Mouse (Mus musculus) heart, embryonic 14.5 days (tissue): ENCODE measurements around the gene Nt5c. TPM values are rescaled to one million over a fixed set of nuclear protein-coding genes. Genes with fewer than 3 reads are reported as not detected.
"Not testable (repeated sequence)": the region's sequence is repeated elsewhere in the genome, so short reads cannot be mapped to it uniquely, and the experiment has no call there.

Experiments used
- ATAC-seq: fragments of 200-750 bp; cut with Nextera tagmentation; 2 replicates; pipeline ENCODE4 v1.8.0; 2017; ENCODE audit warnings: low read depth, moderate TSS enrichment; ENCODE audit not compliant: insufficient number of reproducible peaks, insufficient read depth, low FRiP score
- H3K27ac ChIP-seq, 2 experiments: fragments of 200-500 bp in 1 of 2; fragments of 300-500 bp in 1 of 2; sonication (generic) in 1 of 2; replicated peaks in 1 of 2; 2 replicates each; pipeline ENCODE4 v1.5.1; 2012 to 2014; ENCODE audit warnings: low read depth in 2 of 2, low read length in 2 of 2, control low read depth in 1 of 2, mild to moderate bottlenecking in 1 of 2, mixed read lengths in 1 of 2; ENCODE audit not compliant: control insufficient read depth in 1 of 2, insufficient read depth in 1 of 2
- H3K27me3 ChIP-seq: fragments of 300-500 bp; sonication (generic); 2 replicates; pipeline ENCODE4 v1.6.1; 2014; ENCODE audit warnings: mild to moderate bottlenecking, low read length, control low read depth; ENCODE audit not compliant: control insufficient read depth, insufficient read depth
- H3K36me3 ChIP-seq: fragments of 300-500 bp; sonication (generic); 2 replicates; pipeline ENCODE4 v1.6.1; 2014; ENCODE audit warnings: mild to moderate bottlenecking, control low read depth, low read length, mixed read lengths; ENCODE audit not compliant: control insufficient read depth, insufficient read depth
- H3K4me1 ChIP-seq, 2 experiments: fragments of 200-500 bp in 1 of 2; fragments of 300-500 bp in 1 of 2; sonication (generic) in 1 of 2; 2 replicates each; pipeline ENCODE4 v1.6.1; 2012 to 2014; ENCODE audit warnings: low read length in 2 of 2, control low read depth in 1 of 2, mixed read lengths in 1 of 2; ENCODE audit not compliant: control insufficient read depth in 2 of 2, insufficient read depth in 2 of 2
- H3K4me2 ChIP-seq: fragments of 300-500 bp; sonication (generic); 2 replicates; pipeline ENCODE4 v1.6.1; 2014; ENCODE audit warnings: mild to moderate bottlenecking, low read length
- H3K4me3 ChIP-seq, 2 experiments: fragments of 200-500 bp in 1 of 2; fragments of 300-500 bp in 1 of 2; sonication (generic) in 1 of 2; 2 replicates each; pipeline ENCODE4 v1.5.1; 2012 to 2014; ENCODE audit warnings: low read length in 2 of 2, mild to moderate bottlenecking in 2 of 2, control low read depth in 1 of 2, low read depth in 1 of 2, moderate library complexity in 1 of 2; ENCODE audit not compliant: control insufficient read depth in 1 of 2, insufficient read depth in 1 of 2
- H3K9ac ChIP-seq: fragments of 300-500 bp; sonication (generic); 2 replicates; pipeline ENCODE4 v1.6.1; 2014; ENCODE audit warnings: mild to moderate bottlenecking, low read length
- H3K9me3 ChIP-seq: fragments of 300-500 bp; sonication (generic); 2 replicates; pipeline ENCODE4 v1.6.1; 2016; ENCODE audit warnings: low read length, control low read depth; ENCODE audit not compliant: control insufficient read depth
- WGBS: fragments of 180-500 bp; shearing (Covaris S2); extraction: QIAGEN DNeasy Blood & Tissue Kit; methylation state at CpG from one replicate; pipeline ENCODE4 v1.1.7; 2014; 5-methylcytosine and 5-hydroxymethylcytosine counted together
- polyA plus RNA-seq: library from polyadenylated mRNA; unstranded; fragments of >200 nt; fragmentation: Nextera tagmentation; extraction: Ambion mirVana; gene quantifications from 2 replicates; pipeline ENCODE4 v1.2.1, GENCODE M21; 2014

Gene Nt5c
- polyA plus RNA-seq, 1 experiment from 2014 or later: 54.5 TPM

GRCm38 (mm10) chr11:115509773-115510506 lies 18.3 kb upstream of the Nt5c start:
- 22% methylated on average over 6 of the region's 6 CpGs for WGBS
- 0 out of 4 replicates have a peak overlapping the region, but pooled peaks of 1 of the 2 experiments have one; percentile 17 for H3K4me3 ChIP-seq
- H3K27me3 ChIP-seq: no peaks in the 10 kb centered on the region
- H3K27ac ChIP-seq: peak overlapping the region; percentile 64 to 70
- no peak for ATAC-seq
- H3K9ac ChIP-seq: peak overlapping the region; percentile 98
- H3K36me3 ChIP-seq: peaks cover 9% of the 10 kb centered on the region; the same call in 1 of the 2 replicates
- peak overlapping the region; percentile 79 for H3K4me2 ChIP-seq
- H3K9me3 ChIP-seq: no peaks in the 10 kb centered on the region
- peaks cover 32 to 60% of the 10 kb centered on the region in 2 experiments for H3K4me1 ChIP-seq

GRCm38 (mm10) chr11:115508061-115508460 lies 16.4 kb upstream of the Nt5c start:
- Histone ChIP-seq H3K36me3 (peaks cover 15% of the 10 kb centered on the region), H3K9me3 (no peaks in the 10 kb centered on the region), H3K4me1 (peaks cover 32 to 59% of the 10 kb centered on the region in 2 experiments), H3K4me2 (no peak overlapping the region), H3K27ac (no peak overlapping the region), H3K27me3 (no peaks in the 10 kb centered on the region), H3K4me3 (no peak overlapping the region), H3K9ac (no peak overlapping the region)
- ATAC-seq: no peak
- WGBS: 82% methylated on average over 2 of the region's 2 CpGs

DNA sequence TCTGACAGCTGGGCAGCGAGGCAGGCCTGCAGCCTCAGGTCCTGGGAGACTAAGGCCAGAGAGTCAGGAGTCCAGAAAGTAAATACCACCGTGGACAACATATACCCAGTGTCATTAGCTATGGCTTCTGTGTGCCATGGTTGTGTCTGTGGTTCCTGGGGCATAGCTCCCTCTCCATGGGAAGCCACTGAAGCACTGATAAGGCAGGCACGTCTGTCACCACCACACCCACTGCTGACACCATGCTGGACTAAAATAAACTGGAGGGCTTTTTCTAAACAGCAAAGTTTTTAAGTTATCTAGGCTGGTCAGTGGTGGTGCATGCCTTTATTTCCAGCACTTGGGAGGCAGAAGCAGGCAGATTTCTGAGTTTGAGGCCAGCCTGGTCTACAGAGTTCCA lies 14.9 kb upstream of the Nt5c start:
- Histone ChIP-seq H3K36me3 (peaks cover 30% of the 10 kb centered on the region), H3K4me3 (no peak overlapping the region), H3K9ac (no peak overlapping the region), H3K4me2 (no peak overlapping the region), H3K27ac (peak overlapping the region; percentile 13 to 19; a peak in 1 of 4 replicates), H3K27me3 (no peaks in the 10 kb centered on the region), H3K4me1 (peaks cover 20 to 47% of the 10 kb centered on the region in 2 experiments), H3K9me3 (no peaks in the 10 kb centered on the region)
- no peak for ATAC-seq
- WGBS: 31% methylated on average over 3 of the region's 3 CpGs

DNA sequence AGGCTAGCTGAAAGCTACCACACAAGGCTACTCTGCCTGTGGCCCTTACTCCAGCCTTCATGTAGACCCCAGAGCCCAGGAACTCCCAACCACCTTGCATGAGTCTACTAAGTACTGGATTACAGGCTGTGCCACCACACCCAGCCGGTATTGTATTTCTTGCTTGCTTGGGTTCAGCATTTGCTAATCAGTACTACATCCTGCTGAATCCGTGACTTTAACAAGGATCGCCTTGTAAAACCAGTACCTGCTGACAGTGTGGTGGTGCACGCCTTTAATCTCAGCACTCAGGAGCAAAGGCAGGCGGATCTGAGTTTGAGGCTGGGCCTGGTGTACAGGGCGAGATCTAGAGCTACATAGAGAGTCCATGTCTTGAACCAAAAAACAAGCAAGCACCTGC lies 11.0 kb upstream of the Nt5c start:
- Histone ChIP-seq H3K27ac (no peak overlapping the region), H3K4me3 (no peak overlapping the region), H3K9ac (no peak overlapping the region), H3K9me3 (no peaks in the 10 kb centered on the region), H3K4me1 (peaks cover 9 to 16% of the 10 kb centered on the region in 2 experiments), H3K4me2 (no peak overlapping the region), H3K36me3 (peaks cover 67% of the 10 kb centered on the region), H3K27me3 (no peaks in the 10 kb centered on the region)
- 89% methylated on average over 6 of the region's 6 CpGs for WGBS
- no peak for ATAC-seq

- 88% methylated on average over 9 of the region's 9 CpGs for WGBS
- H3K9me3 ChIP-seq, H3K27me3 ChIP-seq, H3K4me1 ChIP-seq, H3K9ac ChIP-seq, ATAC-seq, H3K4me2 ChIP-seq, H3K27ac ChIP-seq, H3K4me3 ChIP-seq: not testable (repeated sequence)
- H3K36me3 ChIP-seq: peaks cover 49% of the 10 kb centered on the region
These were observed 4.9 kb upstream of the Nt5c start for GRCm38 (mm10) chr11:115496559-115496958.

DNA sequence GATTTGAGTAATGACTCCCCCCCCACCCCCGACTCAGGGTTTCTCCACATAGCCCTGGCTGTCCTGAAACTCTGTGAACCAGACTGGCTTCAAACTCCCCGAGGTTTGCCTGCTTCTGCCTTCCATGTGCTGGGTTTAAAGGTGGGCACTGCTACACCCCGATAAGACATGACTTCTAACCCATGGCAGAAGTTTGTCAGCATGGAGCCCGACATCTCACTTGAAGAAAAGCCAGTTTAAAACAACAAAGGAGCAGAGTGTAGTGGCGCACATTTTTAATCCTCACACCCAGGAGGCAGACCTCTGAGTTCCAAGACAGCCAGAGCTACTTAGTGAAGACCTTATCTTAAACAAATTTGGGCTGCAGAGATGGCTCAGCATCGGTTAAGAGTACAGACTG lies 725 bp upstream of the Nt5c start:
- 32% methylated on average over 6 of the region's 6 CpGs for WGBS
- Histone ChIP-seq H3K9me3 (no peaks in the 10 kb centered on the region), H3K27me3 (no peaks in the 10 kb centered on the region), H3K27ac (no peak overlapping the region), H3K4me1 (peaks cover 4 to 14% of the 10 kb centered on the region in 2 experiments), H3K4me3 (peak overlapping the region in 1 of 2 experiments; percentile 66; a peak in 2 of 4 replicates), H3K36me3 (peaks cover 17% of the 10 kb centered on the region), H3K4me2 (peak overlapping the region; percentile 87), H3K9ac (peak overlapping the region; percentile 76)
- ATAC-seq: no peak

DNA sequence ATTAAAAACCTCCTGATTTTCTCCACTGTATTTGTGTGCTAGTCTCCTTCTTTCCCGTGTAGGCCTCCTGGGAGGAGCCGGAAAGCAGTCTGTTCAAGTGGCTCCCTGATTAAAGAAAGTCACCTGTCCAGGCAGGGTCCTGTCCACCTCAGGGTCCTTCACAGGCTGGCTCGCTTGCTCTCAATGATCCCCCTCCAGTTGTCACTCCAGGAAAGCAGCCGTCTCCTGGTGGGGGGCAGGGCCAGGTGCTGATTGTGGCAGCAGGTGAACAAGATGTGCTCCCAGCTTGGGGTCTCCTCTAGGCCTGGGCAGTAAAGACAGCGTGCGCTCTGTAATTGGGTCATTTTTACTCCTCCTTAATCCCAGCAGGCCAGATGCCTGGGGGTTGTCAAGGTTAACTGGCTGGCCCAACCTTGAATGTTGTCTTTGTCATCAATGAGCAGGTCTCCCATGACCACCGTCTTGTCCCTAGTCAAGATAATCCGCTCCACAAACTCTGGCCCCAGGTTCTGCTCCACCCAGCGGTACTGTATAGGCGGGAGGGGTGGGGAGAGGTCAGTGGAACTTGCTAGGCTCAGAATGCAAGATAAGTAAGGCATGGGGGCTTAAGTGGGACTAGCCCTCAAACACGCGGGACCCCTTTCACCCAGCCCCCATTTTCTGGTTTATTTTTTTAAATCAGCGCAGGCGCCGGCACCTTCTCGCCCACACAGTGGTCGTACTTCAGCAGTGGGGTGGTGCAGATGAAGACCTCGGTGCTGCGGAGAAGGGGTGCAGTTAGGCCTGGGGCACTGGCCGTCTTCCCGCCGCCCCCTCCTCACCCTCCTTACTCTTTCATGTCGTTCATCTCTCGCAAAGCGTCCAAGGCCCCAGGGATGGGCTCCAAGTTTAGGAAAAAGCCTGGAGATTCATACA lies 964 bp downstream of the Nt5c start:
- H3K4me2 ChIP-seq: peak overlapping the region; percentile 87
- peaks cover 4 to 14% of the 10 kb centered on the region in 2 experiments for H3K4me1 ChIP-seq
- no peaks in the 10 kb centered on the region for H3K27me3 ChIP-seq
- peak overlapping the region; percentile 76 for H3K9ac ChIP-seq
- H3K4me3 ChIP-seq: peak overlapping the region; percentile 66 to 93
- H3K36me3 ChIP-seq: peaks cover 10% of the 10 kb centered on the region
- 22% methylated on average over 25 of the region's 25 CpGs for WGBS
- no peaks in the 10 kb centered on the region for H3K9me3 ChIP-seq
- no peak for ATAC-seq
- H3K27ac ChIP-seq: peak overlapping the region in 1 of 2 experiments; percentile 68; a peak in 1 of 4 replicates
